Mouse (Mus musculus) adrenal gland, postnatal 14 days (tissue): ENCODE results near the gene Stat5b. TPM values are rescaled to one million over a fixed set of nuclear protein-coding genes. Genes with fewer than 3 reads are reported as not detected.

ENCODE experiments used
- DNase-seq: peaks from one replicate; pipeline ENCODE4 v3.0.0; 2021; ENCODE audit warnings: mixed read lengths
- total RNA-seq: library from RNA; stranded (reverse); gene quantifications from 2 replicates; pipeline ENCODE4 v1.2.3, GENCODE M21; 2021

The Stat5b gene
- total RNA-seq, 1 experiment from 2014 or later: 74.6 TPM

DNA sequence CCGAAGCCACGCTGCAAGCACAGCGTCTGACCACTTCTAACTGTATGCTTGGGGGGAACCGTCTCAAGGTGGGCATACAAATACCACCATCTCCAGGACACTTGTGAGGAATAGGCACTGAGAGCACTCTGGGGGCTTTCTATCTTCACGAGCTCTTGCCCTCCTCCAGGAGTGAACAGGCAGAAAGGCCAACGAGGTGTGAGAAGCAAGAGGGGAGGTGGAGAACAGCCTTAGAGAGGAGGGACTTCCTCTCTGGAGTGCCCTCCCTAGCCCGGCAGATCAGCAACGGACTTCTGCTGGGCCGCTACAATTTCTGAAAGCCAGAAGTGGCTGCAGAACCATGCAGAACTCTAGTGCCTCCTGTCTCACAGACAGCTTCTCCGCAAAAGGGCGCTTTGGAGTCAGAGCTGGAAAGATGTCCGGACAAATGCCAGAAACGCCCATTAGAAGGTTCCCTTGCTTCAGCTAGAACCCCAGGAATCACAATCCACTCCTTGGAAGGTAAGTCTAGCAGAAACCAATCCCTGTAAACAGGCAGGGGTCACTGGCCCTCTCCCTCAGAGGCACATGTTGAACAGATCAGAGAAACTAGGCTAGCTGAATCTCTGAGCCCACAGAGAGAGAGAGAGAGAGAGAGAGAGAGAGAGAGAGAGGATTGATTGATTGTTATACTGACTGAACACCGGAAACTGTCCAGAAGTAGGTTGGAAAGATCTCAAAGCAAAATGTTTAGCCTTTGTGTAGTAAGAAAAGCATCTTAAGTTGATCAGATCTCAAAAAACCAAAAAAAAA is 114.4 kb downstream of the Stat5b start:
- no peak for DNase-seq

DNA sequence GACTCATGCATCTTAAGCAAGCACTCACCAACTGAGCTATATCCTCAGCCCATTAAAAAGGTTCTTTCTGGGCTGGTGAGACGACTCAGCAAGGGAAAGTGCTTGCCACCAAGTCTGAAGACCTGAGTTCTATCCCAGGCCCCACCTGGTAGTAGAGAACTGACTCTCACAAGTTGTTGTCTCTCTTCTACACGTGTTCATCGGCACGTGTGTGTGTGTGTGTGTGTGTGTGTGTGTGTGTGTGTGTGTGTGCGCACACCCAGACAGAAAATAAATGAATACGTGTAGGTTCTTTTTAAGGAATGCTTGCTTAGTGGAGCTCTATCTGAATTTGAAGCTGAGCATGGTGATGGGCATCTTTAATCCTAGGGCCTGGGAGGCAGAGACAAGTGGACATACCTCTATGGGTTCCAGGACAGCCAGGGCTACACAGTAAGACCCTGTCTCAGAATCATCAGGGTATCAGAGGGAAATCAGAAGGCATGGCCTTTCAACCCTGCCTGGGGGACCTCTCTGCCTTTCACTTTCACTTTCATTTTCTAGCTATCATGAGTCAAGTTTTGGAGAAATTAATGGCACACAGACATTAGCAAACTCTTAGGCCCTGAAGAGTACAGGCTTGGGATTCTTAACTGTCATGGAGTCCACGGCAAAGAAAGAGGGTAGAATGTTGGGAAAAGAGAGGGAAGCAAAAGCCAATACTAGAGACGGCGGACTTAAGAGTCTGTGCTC is 115.2 kb downstream of the Stat5b start:
- DNase-seq: no peak

Other genes with a start within 250 kb of the Stat5b start
- gene Nkiras2, start 231.5 kb downstream of the Stat5b start, total RNA-seq: 41.1 and 44.4 TPM in 2 replicates
- 217 and 264 TPM in 2 replicates for gene Dnajc7, start 230.6 kb downstream of the Stat5b start, total RNA-seq
- 0.19 TPM in 1 of 2 replicates, not detected in the other for gene Zfp385c, start 158.3 kb downstream of the Stat5b start, total RNA-seq
- 15.8 and 16.2 TPM in 2 replicates for gene Dhx58, start 146.5 kb downstream of the Stat5b start, total RNA-seq
- 39.9 and 44.6 TPM in 2 replicates for gene Kat2a, start 138.3 kb downstream of the Stat5b start, total RNA-seq
- not detected in 2 replicates for gene Hspb9, start 136.9 kb downstream of the Stat5b start, total RNA-seq
- gene Rab5c, start 112.5 kb downstream of the Stat5b start, total RNA-seq: 170 and 175 TPM in 2 replicates
- 0.11 and 0.15 TPM in 2 replicates for gene Kcnh4, start 90.8 kb downstream of the Stat5b start, total RNA-seq
- not detected in 2 replicates for gene Hcrt, start 87.8 kb downstream of the Stat5b start, total RNA-seq
- 19.7 and 19.9 TPM in 2 replicates for gene Ghdc, start 79.8 kb downstream of the Stat5b start, total RNA-seq
- gene Stat5a, start 8.6 kb upstream of the Stat5b start, total RNA-seq: 37.8 and 44.2 TPM in 2 replicates
- gene Stat3, start 88.8 kb upstream of the Stat5b start, total RNA-seq: 75.1 and 82.4 TPM in 2 replicates
- 290 and 306 TPM in 2 replicates for gene Cavin1, start 120.2 kb upstream of the Stat5b start, total RNA-seq
- gene Atp6v0a1, start 158.7 kb upstream of the Stat5b start, total RNA-seq: 91.3 and 111 TPM in 2 replicates
- 29.6 and 30.8 TPM in 2 replicates for gene Naglu, start 219.3 kb upstream of the Stat5b start, total RNA-seq
- gene Hsd17b1, start 227.7 kb upstream of the Stat5b start, total RNA-seq: 0.85 and 1.2 TPM in 2 replicates
- gene Coasy, start 231.8 kb upstream of the Stat5b start, total RNA-seq: 87.7 and 97.6 TPM in 2 replicates
- 39.8 and 45.9 TPM in 2 replicates for gene Mlx, start 236.6 kb upstream of the Stat5b start, total RNA-seq
- 6.6 and 8.8 TPM in 2 replicates for gene Psmc3ip, start 244.7 kb upstream of the Stat5b start, total RNA-seq